Mouse (Mus musculus): ENCODE measurements at regions not wholly inside any gene's neighbourhood (a gene's known extent, or its start where the extent isn't known, plus 50 kb on each side); places are given as distances from the start of the nearest gene placed in this dataset.

DNA sequence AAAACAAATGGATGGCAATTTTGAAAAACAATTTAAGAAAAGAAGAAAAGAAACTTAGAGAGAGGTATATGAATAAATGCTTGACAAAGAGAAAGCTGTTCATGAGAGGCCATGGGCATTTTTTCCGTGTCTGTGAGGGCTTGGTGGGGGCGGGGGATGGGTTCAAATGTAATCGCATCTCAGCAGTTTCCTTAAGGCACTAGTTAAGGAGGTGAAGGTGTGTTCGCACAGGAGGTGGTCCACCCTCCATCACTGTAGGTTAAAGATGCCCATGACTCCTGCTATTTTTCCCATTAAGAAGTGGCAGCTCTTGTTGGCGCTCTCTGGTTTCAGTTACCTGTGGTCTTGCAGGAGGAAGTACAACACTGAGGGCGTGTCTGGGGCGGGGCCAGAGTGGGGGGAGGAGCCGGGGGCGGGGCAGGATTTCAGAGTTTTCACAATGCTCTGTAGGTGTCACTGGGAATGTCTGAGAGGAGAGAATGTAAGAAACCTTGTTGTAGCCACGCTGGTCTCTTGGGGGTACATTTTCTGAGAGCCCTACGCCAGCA, 126.0 kb downstream of the Gm10131 start:
- no peaks in the 10 kb centered on the region for H3K4me1 ChIP-seq (ENCODE audit: control insufficient read depth, insufficient read depth, low read length)
- no peaks in the 10 kb centered on the region for H3K36me3 ChIP-seq (ENCODE audit: control insufficient read depth, insufficient read depth, low read length)
- no peak overlapping the region for H3K4me2 ChIP-seq (ENCODE audit: low read length)
- H3K4me3 ChIP-seq (ENCODE audit: low read depth, low read length): no peak overlapping the region
- H3K27me3 ChIP-seq (ENCODE audit: control insufficient read depth, insufficient read depth, low read depth, low read length): no peaks in the 10 kb centered on the region
- no peak overlapping the region for H3K27ac ChIP-seq (ENCODE audit: low read length)
- H3K9ac ChIP-seq (ENCODE audit: low read depth, low read length): no peak overlapping the region
- no peak for ATAC-seq
- 69% methylated on average over 11 of the region's 11 CpGs for WGBS
- H3K9me3 ChIP-seq (replicated peaks; ENCODE audit: control insufficient read depth, low read length, poor library complexity, severe bottlenecking): no peaks in the 10 kb centered on the region

DNA sequence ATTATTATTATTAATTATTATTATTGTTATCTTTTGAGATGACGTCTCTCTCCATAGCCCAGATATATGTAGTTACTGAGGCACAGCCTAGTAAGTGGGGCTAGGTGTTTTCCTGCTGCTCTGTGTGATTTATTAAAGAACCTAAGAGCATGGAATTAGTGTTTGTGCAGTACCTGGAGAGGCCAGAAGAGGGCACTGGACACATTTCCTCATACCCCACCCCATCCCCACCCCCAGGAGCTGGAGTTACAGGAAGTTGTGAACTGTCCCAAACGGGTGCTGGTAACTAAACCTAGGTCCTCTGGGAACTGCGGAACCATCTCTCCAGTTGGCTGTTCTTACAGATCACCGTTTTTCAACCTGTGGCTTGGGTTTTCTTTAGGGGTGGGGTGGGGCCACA, 129.9 kb downstream of the Gm10131 start:
- H3K36me3 ChIP-seq (ENCODE audit: control insufficient read depth, insufficient read depth, low read length): no peaks in the 10 kb centered on the region
- H3K9ac ChIP-seq (ENCODE audit: low read depth, low read length): no peak overlapping the region
- no peaks in the 10 kb centered on the region for H3K9me3 ChIP-seq (replicated peaks; ENCODE audit: control insufficient read depth, low read length, poor library complexity, severe bottlenecking)
- no peak for ATAC-seq
- H3K27ac ChIP-seq (ENCODE audit: low read length): no peak overlapping the region
- H3K27me3 ChIP-seq (ENCODE audit: control insufficient read depth, insufficient read depth, low read depth, low read length): no peaks in the 10 kb centered on the region
- H3K4me2 ChIP-seq (ENCODE audit: low read length): no peak overlapping the region
- WGBS: 77% methylated on average over 4 of the region's 4 CpGs
- no peak overlapping the region for H3K4me3 ChIP-seq (ENCODE audit: low read depth, low read length)
- H3K4me1 ChIP-seq (ENCODE audit: control insufficient read depth, insufficient read depth, low read length): peaks cover 4% of the 10 kb centered on the region; the same call in 1 of the 2 replicates

GRCm38 (mm10) chr8:33980999-33981398, 130.5 kb downstream of the Gm10131 start:
- H3K4me3 ChIP-seq (ENCODE audit: low read depth, low read length): no peak overlapping the region
- H3K27me3 ChIP-seq (ENCODE audit: control insufficient read depth, insufficient read depth, low read depth, low read length): no peaks in the 10 kb centered on the region
- no peak overlapping the region for H3K4me2 ChIP-seq (ENCODE audit: low read length)
- H3K36me3 ChIP-seq (ENCODE audit: control insufficient read depth, insufficient read depth, low read length): no peaks in the 10 kb centered on the region
- H3K9me3 ChIP-seq (replicated peaks; ENCODE audit: control insufficient read depth, low read length, poor library complexity, severe bottlenecking): no peaks in the 10 kb centered on the region
- H3K27ac ChIP-seq (ENCODE audit: low read length): no peak overlapping the region
- no peak overlapping the region for H3K9ac ChIP-seq (ENCODE audit: low read depth, low read length)
- no peak for ATAC-seq
- H3K4me1 ChIP-seq (ENCODE audit: control insufficient read depth, insufficient read depth, low read length): peaks cover 4% of the 10 kb centered on the region; the same call in 1 of the 2 replicates
- WGBS: 80% methylated on average over 7 of the region's 7 CpGs

Data from midbrain, embryonic 16.5 days (tissue).